Mouse (Mus musculus): ENCODE measurements at regions not wholly inside any gene's neighbourhood (a gene's known extent, or its start where the extent isn't known, plus 50 kb on each side); places are given as distances from the start of the nearest gene placed in this dataset.

GRCm38 (mm10) chr10:125800572-125801114 lies 165.3 kb upstream of the Lrig3 start:
- TF ChIP-seq CTCF (IDR thresholded peaks at IDR 0.05; ENCODE audit: insufficient read depth, low read length) (no peak), POLR2A (IDR thresholded peaks at IDR 0.05; ENCODE audit: borderline replicate concordance, extremely low read depth, low read depth, low read length) (no peak)

Data from lung, adult 2 months (tissue).